Mouse (Mus musculus): ENCODE data around the gene Tvp23b. TPM values are rescaled to one million over a fixed set of nuclear protein-coding genes. Genes with fewer than 3 reads are reported as not detected.

Gene Tvp23b
- polyA plus RNA-seq, 1 experiment = 21.4 TPM

GRCm38 (mm10) chr11:62883407-62883806 lies 4.2 kb downstream of the Tvp23b start:
- no peak overlapping the region for H3K4me3 ChIP-seq (replicated peaks; ENCODE audit: extremely low read depth, low read depth, low read length)
- H3K4me1 ChIP-seq (ENCODE audit: control insufficient read depth, insufficient read depth, low read length) = peaks cover 4% of the 10 kb centered on the region
- TF ChIP-seq POLR2A (IDR thresholded peaks at IDR 0.05; ENCODE audit: borderline replicate concordance, extremely low read depth, low read depth, low read length) (no peak), CTCF (IDR thresholded peaks at IDR 0.05; ENCODE audit: insufficient read depth, low read length) (no peak)
- DNase-seq = no peak
- 90% methylated on average over 8 of the region's 8 CpGs for WGBS

GRCm38 (mm10) chr11:62885323-62885722 lies 6.1 kb downstream of the Tvp23b start:
- Histone ChIP-seq H3K4me3 (replicated peaks; ENCODE audit: extremely low read depth, low read depth, low read length) (no peak overlapping the region), H3K4me1 (ENCODE audit: control insufficient read depth, insufficient read depth, low read length) (peaks cover 4% of the 10 kb centered on the region)
- 48% methylated on average over 5 of the region's 5 CpGs for WGBS
- TF ChIP-seq POLR2A (IDR thresholded peaks at IDR 0.05; ENCODE audit: borderline replicate concordance, extremely low read depth, low read depth, low read length) (no peak), CTCF (IDR thresholded peaks at IDR 0.05; ENCODE audit: insufficient read depth, low read length) (no peak)
- DNase-seq = no peak

DNA sequence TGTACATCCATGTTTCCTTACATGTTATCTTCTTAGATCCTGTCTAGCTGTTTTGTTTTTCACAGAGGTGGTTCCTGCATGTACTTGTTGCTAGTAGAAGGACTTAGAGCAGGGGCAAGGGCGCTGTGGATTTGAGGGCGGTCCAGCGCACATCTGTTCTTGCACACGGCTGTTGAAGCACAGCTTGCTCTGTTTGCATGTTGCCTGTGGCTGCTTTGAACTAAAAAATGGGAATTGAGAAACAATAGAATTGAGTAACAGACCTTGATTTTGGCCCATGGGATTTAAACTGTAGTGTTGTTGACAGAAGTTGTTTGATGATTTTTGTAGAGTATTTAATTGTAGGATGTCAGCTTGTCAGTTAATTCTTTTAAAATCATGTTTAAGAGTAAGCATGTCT lies 11.5 kb downstream of the Tvp23b start:
- Histone ChIP-seq H3K4me3 (replicated peaks; ENCODE audit: extremely low read depth, low read depth, low read length) (no peak overlapping the region), H3K4me1 (ENCODE audit: control insufficient read depth, insufficient read depth, low read length) (no peaks in the 10 kb centered on the region)
- no peak for TF ChIP-seq POLR2A (IDR thresholded peaks at IDR 0.05; ENCODE audit: borderline replicate concordance, extremely low read depth, low read depth, low read length)
- TF ChIP-seq CTCF (IDR thresholded peaks at IDR 0.05; ENCODE audit: insufficient read depth, low read length) = no peak
- WGBS = 85% methylated on average over 4 of the region's 4 CpGs
- no peak for DNase-seq

DNA sequence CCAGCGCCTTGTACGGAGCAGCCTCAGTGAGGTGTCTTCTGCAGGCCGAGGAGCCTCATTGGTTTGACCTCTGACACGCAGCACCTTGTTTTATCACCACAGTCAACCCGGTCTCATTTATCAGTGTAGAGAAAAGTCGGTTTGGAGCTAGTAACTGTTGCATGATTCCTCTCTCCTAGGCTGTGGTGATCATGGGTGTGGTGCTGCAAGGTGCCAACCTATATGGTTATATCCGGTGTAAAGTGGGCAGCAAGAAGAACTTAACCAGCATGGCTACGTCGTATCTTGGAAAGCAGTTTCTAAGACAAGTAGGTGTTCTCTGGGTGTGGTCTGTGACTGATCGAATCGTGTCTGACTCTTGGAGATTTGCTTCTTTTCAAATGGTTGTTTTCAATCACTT lies 12.5 kb downstream of the Tvp23b start:
- H3K4me3 ChIP-seq (replicated peaks; ENCODE audit: extremely low read depth, low read depth, low read length) = no peak overlapping the region
- WGBS = 92% methylated on average over 11 of the region's 11 CpGs
- DNase-seq = no peak
- TF ChIP-seq POLR2A (IDR thresholded peaks at IDR 0.05; ENCODE audit: borderline replicate concordance, extremely low read depth, low read depth, low read length) (no peak), CTCF (IDR thresholded peaks at IDR 0.05; ENCODE audit: insufficient read depth, low read length) (no peak)
- no peaks in the 10 kb centered on the region for H3K4me1 ChIP-seq (ENCODE audit: control insufficient read depth, insufficient read depth, low read length)

- Histone ChIP-seq H3K4me1 (ENCODE audit: control insufficient read depth, insufficient read depth, low read length) (peaks cover 2% of the 10 kb centered on the region; the same call in 1 of the 2 replicates), H3K4me3 (replicated peaks; ENCODE audit: extremely low read depth, low read depth, low read length) (no peak overlapping the region)
- DNase-seq = no peak
- 27% methylated on average over 12 of the region's 12 CpGs for WGBS
- TF ChIP-seq CTCF (IDR thresholded peaks at IDR 0.05; ENCODE audit: insufficient read depth, low read length) (peak; percentile 46; the same call in 1 of the 2 replicates), POLR2A (IDR thresholded peaks at IDR 0.05; ENCODE audit: borderline replicate concordance, extremely low read depth, low read depth, low read length) (no peak)
Measured at GRCm38 (mm10) chr11:62901699-62902323, 22.6 kb downstream of the Tvp23b start.

DNA sequence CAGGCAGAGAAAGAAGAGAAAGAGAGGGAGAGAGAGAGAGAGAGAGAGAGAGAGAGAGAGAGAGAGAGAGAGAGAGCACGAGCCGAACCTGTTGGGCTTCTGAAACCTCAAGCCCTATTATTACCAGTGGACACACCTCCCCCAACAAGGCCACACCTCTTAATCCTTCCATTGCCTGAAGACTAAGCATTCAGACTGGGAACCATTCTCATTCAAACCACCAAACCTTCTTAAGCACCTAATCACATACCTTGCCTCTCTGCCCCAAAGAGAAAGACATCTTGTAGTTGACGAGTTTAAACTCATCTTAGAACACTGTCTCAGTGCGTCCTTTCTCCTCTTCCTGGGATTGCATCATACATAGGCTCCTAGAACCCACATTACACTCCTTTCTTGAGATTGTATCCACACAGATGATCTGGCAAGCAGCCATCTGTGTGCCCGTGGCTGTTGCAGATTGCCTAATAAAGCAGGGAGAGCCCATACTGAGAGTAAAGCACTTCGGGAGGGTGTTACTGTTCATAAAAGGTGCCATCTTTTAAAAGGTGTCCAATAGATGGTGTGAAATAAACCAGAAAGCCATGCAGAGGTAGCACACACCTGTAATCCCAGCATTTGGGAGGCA lies 24.7 kb downstream of the Tvp23b start:
- Histone ChIP-seq H3K4me3 (replicated peaks; ENCODE audit: extremely low read depth, low read depth, low read length) (no peak overlapping the region), H3K4me1 (ENCODE audit: control insufficient read depth, insufficient read depth, low read length) (peaks cover 2% of the 10 kb centered on the region; the same call in 1 of the 2 replicates)
- DNase-seq = no peak
- TF ChIP-seq POLR2A (IDR thresholded peaks at IDR 0.05; ENCODE audit: borderline replicate concordance, extremely low read depth, low read depth, low read length) (no peak), CTCF (IDR thresholded peaks at IDR 0.05; ENCODE audit: insufficient read depth, low read length) (no peak)
- 68% methylated on average over 6 of the region's 6 CpGs for WGBS

DNA sequence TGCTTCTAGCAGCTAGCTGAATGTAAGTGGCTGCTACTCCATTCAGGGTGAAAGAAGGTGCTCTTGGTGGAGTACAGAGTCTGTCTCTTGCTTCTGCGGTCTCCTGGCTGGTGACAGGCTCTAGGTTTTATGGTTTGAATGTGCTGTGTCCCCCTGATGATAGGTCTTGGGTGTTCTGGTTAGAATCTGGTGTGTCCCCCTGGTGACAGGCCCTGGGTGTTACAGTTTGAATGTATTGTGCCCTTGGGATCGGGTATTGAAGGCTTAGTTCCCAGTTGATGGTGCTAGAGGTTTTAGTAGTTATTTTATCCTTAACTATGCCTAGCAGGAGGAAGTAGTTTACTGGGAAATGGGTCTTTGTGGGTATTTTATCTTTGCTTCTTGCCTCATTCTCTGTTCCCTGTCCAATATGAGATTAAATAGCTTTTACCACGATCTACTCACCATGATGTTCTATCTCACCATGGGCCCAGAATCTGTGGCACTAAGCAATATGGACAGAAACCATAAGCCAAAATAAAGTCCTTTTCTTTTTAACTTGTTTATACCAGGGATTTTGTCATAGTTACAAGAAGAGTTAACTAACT lies 30.6 kb downstream of the Tvp23b start:
- no peak for DNase-seq
- no peaks in the 10 kb centered on the region for H3K4me1 ChIP-seq (ENCODE audit: control insufficient read depth, insufficient read depth, low read length)
- TF ChIP-seq POLR2A (IDR thresholded peaks at IDR 0.05; ENCODE audit: borderline replicate concordance, extremely low read depth, low read depth, low read length) (no peak), CTCF (IDR thresholded peaks at IDR 0.05; ENCODE audit: insufficient read depth, low read length) (peak; percentile 7; the same call in 1 of the 2 replicates)
- WGBS = 71% methylated on average over 3 of the region's 3 CpGs
- no peak overlapping the region for H3K4me3 ChIP-seq (replicated peaks; ENCODE audit: extremely low read depth, low read depth, low read length)

- H3K4me1 ChIP-seq (ENCODE audit: control insufficient read depth, insufficient read depth, low read length) = no peaks in the 10 kb centered on the region
- H3K4me3 ChIP-seq (replicated peaks; ENCODE audit: extremely low read depth, low read depth, low read length) = no peak overlapping the region
- TF ChIP-seq CTCF (IDR thresholded peaks at IDR 0.05; ENCODE audit: insufficient read depth, low read length) (no peak), POLR2A (IDR thresholded peaks at IDR 0.05; ENCODE audit: borderline replicate concordance, extremely low read depth, low read depth, low read length) (no peak)
- WGBS = 43% methylated on average over 8 of the region's 8 CpGs
- DNase-seq = no peak
Measured at GRCm38 (mm10) chr11:62911362-62911761, 32.1 kb downstream of the Tvp23b start.

DNA sequence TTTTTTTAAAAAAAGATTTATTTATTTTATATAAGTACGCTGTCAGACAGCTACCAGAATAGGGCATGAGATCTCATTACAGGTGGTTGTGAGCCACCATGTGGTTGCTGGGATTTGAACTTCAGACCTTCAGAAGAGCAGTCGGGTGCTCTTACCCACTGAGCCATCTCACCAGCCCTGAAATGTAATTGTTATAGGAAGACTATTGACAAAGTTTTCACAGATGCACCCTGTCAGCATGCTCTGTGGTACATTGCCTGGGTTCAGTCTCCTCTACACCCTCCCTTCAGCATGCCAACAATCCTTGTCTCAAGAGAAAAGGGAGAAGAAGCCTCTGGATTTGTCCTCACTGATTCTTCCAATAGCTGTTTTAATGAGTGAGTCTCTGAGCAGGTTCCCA lies 33.9 kb downstream of the Tvp23b start:
- no peak for DNase-seq
- Histone ChIP-seq H3K4me1 (ENCODE audit: control insufficient read depth, insufficient read depth, low read length) (no peaks in the 10 kb centered on the region), H3K4me3 (replicated peaks; ENCODE audit: extremely low read depth, low read depth, low read length) (no peak overlapping the region)
- TF ChIP-seq POLR2A (IDR thresholded peaks at IDR 0.05; ENCODE audit: borderline replicate concordance, extremely low read depth, low read depth, low read length) (no peak), CTCF (IDR thresholded peaks at IDR 0.05; ENCODE audit: insufficient read depth, low read length) (no peak)
- 92% methylated on average over 2 of the region's 2 CpGs for WGBS

GRCm38 (mm10) chr11:62914532-62914931 lies 35.3 kb downstream of the Tvp23b start:
- TF ChIP-seq POLR2A (IDR thresholded peaks at IDR 0.05; ENCODE audit: borderline replicate concordance, extremely low read depth, low read depth, low read length) = no peak
- TF ChIP-seq CTCF (IDR thresholded peaks at IDR 0.05; ENCODE audit: insufficient read depth, low read length) = peak; percentile 41
- Histone ChIP-seq H3K4me3 (replicated peaks; ENCODE audit: extremely low read depth, low read depth, low read length) (no peak overlapping the region), H3K4me1 (ENCODE audit: control insufficient read depth, insufficient read depth, low read length) (no peaks in the 10 kb centered on the region)
- no peak for DNase-seq
- 57% methylated on average over 6 of the region's 6 CpGs for WGBS

All from lung, adult 2 months (tissue).